Mouse (Mus musculus) heart, embryonic 16.5 days (tissue): ENCODE data around the gene Arl8a. TPM values are rescaled to one million over a fixed set of nuclear protein-coding genes. Genes with fewer than 3 reads are reported as not detected.

Experiments
- ATAC-seq: fragments of 200-750 bp; cut with Nextera tagmentation; replicated peaks from 2 replicates; pipeline ENCODE4 v1.8.0; 2017; ENCODE audit warnings: moderate number of reproducible peaks; ENCODE audit not compliant: insufficient read depth, low FRiP score; ENCODE audit errors: extremely low read depth
- H3K27ac ChIP-seq: fragments of 300-500 bp; sonication (generic); 2 replicates; pipeline ENCODE4 v1.5.1; 2014; ENCODE audit warnings: mild to moderate bottlenecking, low read length, control low read depth, moderate library complexity
- H3K27me3 ChIP-seq: fragments of 300-500 bp; sonication (generic); 2 replicates; pipeline ENCODE4 v1.6.1; 2014; ENCODE audit warnings: low read length, mixed read lengths; ENCODE audit not compliant: control insufficient read depth, insufficient read depth
- H3K36me3 ChIP-seq: fragments of 300-500 bp; sonication (generic); 2 replicates; pipeline ENCODE4 v1.6.1; 2014; ENCODE audit not compliant: control insufficient read depth, insufficient read depth
- H3K4me1 ChIP-seq: fragments of 300-500 bp; sonication (generic); 2 replicates; pipeline ENCODE4 v1.6.1; 2014; ENCODE audit warnings: low read length, mixed read lengths; ENCODE audit not compliant: control insufficient read depth, insufficient read depth
- H3K4me2 ChIP-seq: fragments of 300-500 bp; sonication (generic); 2 replicates; pipeline ENCODE4 v1.6.1; 2014; ENCODE audit warnings: low read depth, mild to moderate bottlenecking, control low read depth, low read length
- H3K4me3 ChIP-seq: fragments of 300-500 bp; sonication (generic); 2 replicates; pipeline ENCODE4 v1.5.1; 2014; ENCODE audit warnings: mild to moderate bottlenecking, control low read depth, low read length
- H3K9ac ChIP-seq: fragments of 300-500 bp; sonication (generic); 2 replicates; pipeline ENCODE4 v1.6.1; 2014; ENCODE audit warnings: low read length, control low read depth
- H3K9me3 ChIP-seq: fragments of 300-500 bp; sonication (generic); replicated peaks from 2 replicates; pipeline ENCODE4 v1.6.1; 2016; ENCODE audit warnings: low read length; ENCODE audit not compliant: control insufficient read depth
- WGBS: fragments of 180-500 bp; shearing (Covaris S2); extraction: QIAGEN DNeasy Blood & Tissue Kit; methylation state at CpG from one replicate; pipeline ENCODE4 v1.1.7; 2014; 5-methylcytosine and 5-hydroxymethylcytosine counted together
- polyA plus RNA-seq: library from polyadenylated mRNA; unstranded; fragments of >200 nt; fragmentation: Nextera tagmentation; extraction: Ambion mirVana; gene quantifications from 2 replicates; pipeline ENCODE4 v1.2.1, GENCODE M21; 2015

Arl8a gene
- polyA plus RNA-seq, 1 experiment from 2014 or later, result 43.9 TPM

DNA sequence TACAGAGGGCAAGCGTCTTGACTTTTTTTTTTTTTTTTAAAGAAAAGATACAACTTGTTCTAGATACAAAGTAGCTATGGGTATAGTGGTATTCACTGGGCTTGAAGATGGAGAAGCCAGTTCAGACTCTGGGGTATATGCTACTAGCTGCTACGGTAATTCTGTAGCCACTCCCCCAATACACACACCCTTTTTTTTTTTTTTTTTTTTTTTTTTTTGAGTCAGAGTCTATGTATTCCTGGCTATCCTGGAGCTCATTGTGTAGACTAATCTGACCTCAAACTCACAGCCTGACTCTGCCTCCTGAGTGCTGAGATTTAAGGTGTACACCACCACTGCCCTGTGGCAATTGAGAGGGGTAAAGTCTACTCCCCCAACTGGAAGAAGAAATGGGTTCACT is 4.2 kb upstream of the Arl8a start:
- peaks cover 26% of the 10 kb centered on the region for H3K27me3 ChIP-seq
- H3K4me3 ChIP-seq, result no peak overlapping the region
- H3K4me1 ChIP-seq, result peaks cover 3% of the 10 kb centered on the region; the same call in 1 of the 2 replicates
- 73% methylated on average over 2 of the region's 2 CpGs for WGBS
- no peak for ATAC-seq
- no peak overlapping the region for H3K27ac ChIP-seq
- no peak overlapping the region for H3K4me2 ChIP-seq
- H3K9ac ChIP-seq, result no peak overlapping the region
- H3K9me3 ChIP-seq, result no peaks in the 10 kb centered on the region
- no peaks in the 10 kb centered on the region for H3K36me3 ChIP-seq

DNA sequence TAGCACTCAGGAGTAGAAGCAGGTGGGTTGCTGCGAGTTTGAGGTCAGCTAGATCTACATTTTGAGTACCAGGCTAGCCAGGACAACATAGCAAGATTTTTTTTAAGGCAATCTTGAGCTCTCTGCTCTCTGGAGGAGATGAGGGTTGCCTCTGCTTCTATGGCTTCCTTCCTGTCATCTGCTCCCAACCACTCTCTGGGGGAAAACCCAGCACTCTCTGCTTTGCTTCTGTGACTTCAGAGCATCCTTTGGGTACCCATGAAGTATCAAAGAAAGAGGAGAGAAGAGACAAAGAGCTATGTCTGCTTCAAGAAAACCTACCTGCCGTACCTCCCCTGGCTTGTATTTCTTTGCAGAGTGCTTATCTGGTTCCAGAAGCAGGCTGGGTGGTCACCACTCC is 2.7 kb upstream of the Arl8a start:
- no peak overlapping the region for H3K4me2 ChIP-seq
- H3K4me3 ChIP-seq, result no peak overlapping the region
- H3K9ac ChIP-seq, result no peak overlapping the region
- no peak for ATAC-seq
- H3K27ac ChIP-seq, result no peak overlapping the region
- H3K36me3 ChIP-seq, result no peaks in the 10 kb centered on the region
- no peaks in the 10 kb centered on the region for H3K9me3 ChIP-seq
- H3K4me1 ChIP-seq, result peaks cover 15% of the 10 kb centered on the region
- peaks cover 26% of the 10 kb centered on the region for H3K27me3 ChIP-seq
- whole genome bisulfite sequencing, result 83% methylated on average over 2 of the region's 2 CpGs

DNA sequence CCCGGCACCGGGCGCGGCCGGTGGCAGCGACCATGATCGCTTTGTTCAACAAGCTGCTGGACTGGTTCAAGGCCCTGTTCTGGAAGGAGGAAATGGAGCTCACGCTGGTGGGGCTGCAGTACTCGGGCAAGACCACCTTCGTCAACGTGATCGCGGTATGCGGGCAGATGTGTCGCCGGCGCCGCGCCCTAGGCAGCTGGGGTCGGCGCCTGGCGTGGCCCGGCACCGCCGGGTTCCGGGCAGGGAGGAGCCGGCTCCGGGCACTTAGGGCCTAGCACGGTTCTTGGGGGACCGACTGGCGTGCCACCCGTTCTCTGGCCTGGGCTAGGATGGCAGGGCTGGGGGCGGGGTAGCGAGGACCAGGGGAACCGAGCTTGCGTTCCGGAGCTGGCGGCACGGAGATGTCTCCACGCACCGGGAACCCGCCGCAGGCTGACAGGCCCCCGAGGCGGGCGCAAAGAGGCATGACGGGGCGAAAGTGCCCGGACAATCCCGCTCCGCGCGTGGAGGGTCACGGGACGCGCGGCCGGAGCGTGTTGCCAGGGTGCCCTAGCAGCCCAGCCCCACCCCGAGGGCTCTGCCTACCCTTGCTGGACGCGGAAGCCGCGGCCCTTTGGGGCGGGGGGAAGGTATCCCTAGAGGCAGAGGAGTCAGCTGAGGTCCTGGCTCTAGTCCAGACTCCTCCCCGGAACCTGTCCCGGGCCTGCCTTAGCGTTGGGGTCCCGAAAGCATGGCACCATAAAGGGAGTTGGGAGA is 500 bp downstream of the Arl8a start:
- Histone ChIP-seq H3K4me2 (peak overlapping the region; percentile 88), H3K9me3 (no peaks in the 10 kb centered on the region), H3K9ac (peak overlapping the region; percentile 97), H3K4me3 (peak overlapping the region; percentile 97), H3K36me3 (peaks cover under 1% of the 10 kb centered on the region; the same call in 1 of the 2 replicates), H3K27ac (peak overlapping the region; percentile 89), H3K4me1 (peaks cover 15% of the 10 kb centered on the region), H3K27me3 (peaks cover 22% of the 10 kb centered on the region)
- peak; percentile 77 for ATAC-seq
- WGBS, result under 1% methylated on average over 69 of the region's 69 CpGs

DNA sequence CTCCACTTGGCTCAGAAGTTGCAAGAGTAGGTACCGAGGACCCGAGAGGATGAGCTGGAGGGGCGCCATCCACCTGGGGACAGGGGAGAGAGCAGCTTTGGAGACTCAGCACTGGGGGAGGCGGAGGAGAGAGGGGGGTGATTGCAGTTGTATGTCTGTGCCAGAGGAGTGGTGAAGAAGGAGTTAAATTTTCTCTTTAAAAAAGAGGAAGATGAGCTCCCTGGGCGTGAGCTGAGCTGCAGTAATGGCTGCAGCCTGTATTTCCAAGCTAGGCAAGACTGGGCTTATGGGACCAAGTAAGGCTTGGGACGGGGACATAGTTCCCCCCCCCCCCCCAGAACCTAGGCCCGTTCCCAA is 1.1 kb downstream of the Arl8a start:
- Histone ChIP-seq H3K4me3 (peak overlapping the region; percentile 97), H3K4me2 (peak overlapping the region; percentile 88), H3K4me1 (peaks cover 15% of the 10 kb centered on the region), H3K36me3 (peaks cover 4% of the 10 kb centered on the region; the same call in 1 of the 2 replicates), H3K9me3 (no peaks in the 10 kb centered on the region), H3K9ac (peak overlapping the region; percentile 97), H3K27me3 (peaks cover 22% of the 10 kb centered on the region), H3K27ac (peak overlapping the region; percentile 89)
- WGBS, result 9% methylated on average over 7 of the region's 7 CpGs
- no peak; the same call in 1 of the 2 replicates for ATAC-seq

DNA sequence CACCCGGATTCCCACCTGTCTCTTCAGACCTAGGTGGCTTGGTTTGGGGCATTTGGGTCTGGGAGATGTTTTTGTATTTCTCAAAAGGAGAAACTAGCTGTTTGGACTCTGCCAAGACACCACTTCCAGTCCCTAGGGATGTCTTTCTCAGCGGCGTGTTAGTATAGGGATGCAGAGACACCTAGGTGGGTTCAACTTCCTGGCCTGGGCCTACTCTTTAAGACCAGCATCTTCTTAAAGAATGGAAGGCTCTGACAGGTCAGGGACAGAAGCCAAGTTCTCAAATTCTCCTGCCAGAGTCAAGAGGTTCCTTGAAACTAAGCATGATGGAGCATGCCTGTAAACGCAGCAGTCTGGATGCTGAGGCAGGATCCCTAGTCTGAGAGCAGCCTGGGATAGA is 1.9 kb downstream of the Arl8a start:
- H3K27ac ChIP-seq, result no peak overlapping the region; the same call in 1 of the 2 replicates
- WGBS, result 70% methylated on average over 4 of the region's 4 CpGs

DNA sequence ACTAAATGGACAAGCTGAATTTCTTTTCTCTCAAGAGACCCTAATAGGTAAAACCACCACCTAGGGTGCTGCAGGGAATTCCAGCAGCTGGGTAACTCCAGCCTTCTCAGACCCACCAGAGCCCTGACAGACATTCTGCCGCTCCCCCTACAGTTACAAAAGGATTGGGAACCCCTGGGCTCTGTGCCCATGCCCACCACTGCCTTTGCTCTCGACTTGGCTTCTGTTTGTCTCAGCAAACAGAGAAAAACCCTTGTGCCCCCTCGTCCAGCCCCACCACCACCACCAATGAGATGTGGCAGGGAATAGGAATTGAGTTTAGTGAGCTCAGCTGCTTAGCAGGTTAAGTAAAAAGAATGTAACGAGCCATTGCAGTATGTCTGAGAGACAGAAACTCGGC is 2.4 kb downstream of the Arl8a start:
- Histone ChIP-seq H3K4me2 (no peak overlapping the region), H3K27me3 (peaks cover 10% of the 10 kb centered on the region), H3K4me1 (peaks cover 17% of the 10 kb centered on the region), H3K9ac (no peak overlapping the region), H3K36me3 (peaks cover 4% of the 10 kb centered on the region; the same call in 1 of the 2 replicates), H3K4me3 (no peak overlapping the region), H3K9me3 (no peaks in the 10 kb centered on the region), H3K27ac (no peak overlapping the region)
- ATAC-seq, result no peak
- 71% methylated on average over 5 of the region's 5 CpGs for WGBS

More for the DNA sequence above, 1.9 kb downstream of the Arl8a start:
- no peak for ATAC-seq
- Histone ChIP-seq H3K36me3 (peaks cover 4% of the 10 kb centered on the region; the same call in 1 of the 2 replicates), H3K4me1 (peaks cover 15% of the 10 kb centered on the region), H3K4me2 (peak overlapping the region; percentile 88), H3K27me3 (peaks cover 15% of the 10 kb centered on the region), H3K9ac (no peak overlapping the region), H3K9me3 (no peaks in the 10 kb centered on the region), H3K4me3 (peak overlapping the region; percentile 97; the same call in 1 of the 2 replicates)

DNA sequence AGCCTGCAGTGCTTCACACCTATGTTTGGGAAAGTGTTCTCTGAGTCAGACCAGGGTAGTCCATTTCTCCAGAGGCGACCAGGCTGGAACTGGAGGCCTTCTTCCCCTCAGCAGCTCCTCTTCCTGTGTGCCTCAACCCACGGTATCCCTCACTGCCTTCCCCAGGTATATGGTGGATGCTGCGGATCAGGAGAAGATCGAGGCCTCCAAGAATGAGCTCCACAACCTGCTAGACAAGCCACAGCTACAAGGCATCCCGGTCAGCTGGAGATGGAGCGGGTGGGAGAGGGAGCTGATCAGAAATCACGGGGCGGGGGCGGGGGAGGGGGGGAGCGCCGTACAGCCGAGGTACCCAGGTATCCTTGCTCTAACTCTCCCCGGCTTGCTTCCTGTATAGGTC is 7.4 kb downstream of the Arl8a start:
- H3K27me3 ChIP-seq, result peaks cover 15% of the 10 kb centered on the region
- H3K4me3 ChIP-seq, result no peak overlapping the region
- no peaks in the 10 kb centered on the region for H3K9me3 ChIP-seq
- 25% methylated on average over 13 of the region's 13 CpGs for WGBS
- peaks cover 12% of the 10 kb centered on the region; the same call in 1 of the 2 replicates for H3K36me3 ChIP-seq
- H3K9ac ChIP-seq, result no peak overlapping the region
- H3K27ac ChIP-seq, result 0 out of 2 replicates have a peak overlapping the region, but pooled peaks have one; percentile 7
- peaks cover 26% of the 10 kb centered on the region for H3K4me1 ChIP-seq
- H3K4me2 ChIP-seq, result peak overlapping the region; percentile 41
- 0 out of 2 replicates have a peak, but pooled peaks have one; percentile 1 for ATAC-seq

DNA sequence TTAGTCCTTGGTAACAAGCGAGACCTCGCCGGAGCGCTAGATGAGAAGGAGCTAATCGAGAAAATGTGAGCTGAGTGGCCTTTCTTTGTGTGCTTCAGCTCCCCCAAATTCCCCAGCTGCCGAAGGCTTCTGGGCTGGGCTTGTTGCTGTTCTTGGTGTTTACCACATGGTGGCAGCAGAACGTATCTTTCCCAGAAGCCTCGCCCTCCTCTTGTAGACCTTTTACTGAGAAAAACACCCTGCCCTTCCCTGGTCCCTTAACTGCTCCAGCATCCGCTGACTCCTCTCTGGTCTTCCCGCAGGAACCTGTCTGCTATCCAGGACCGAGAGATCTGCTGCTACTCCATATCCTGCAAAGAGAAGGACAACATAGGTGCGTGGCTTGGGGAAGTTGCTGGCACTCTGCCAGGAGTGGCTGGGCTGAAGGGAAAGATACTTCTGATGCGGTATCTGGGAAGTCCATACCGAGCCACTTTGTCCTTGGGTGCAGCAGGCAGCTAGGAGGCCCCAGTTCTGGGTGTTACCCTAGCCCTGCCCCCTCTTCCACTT is 7.9 kb downstream of the Arl8a start:
- H3K9me3 ChIP-seq, result no peaks in the 10 kb centered on the region
- peaks cover 20% of the 10 kb centered on the region for H3K27me3 ChIP-seq
- peak overlapping the region; percentile 30 for H3K4me3 ChIP-seq
- H3K27ac ChIP-seq, result peak overlapping the region; percentile 62
- peak overlapping the region; percentile 51 for H3K4me2 ChIP-seq
- no peak overlapping the region for H3K9ac ChIP-seq
- ATAC-seq, result peak; percentile 56
- 5% methylated on average over 14 of the region's 14 CpGs for WGBS
- peaks cover 12% of the 10 kb centered on the region; the same call in 1 of the 2 replicates for H3K36me3 ChIP-seq
- H3K4me1 ChIP-seq, result peaks cover 26% of the 10 kb centered on the region

DNA sequence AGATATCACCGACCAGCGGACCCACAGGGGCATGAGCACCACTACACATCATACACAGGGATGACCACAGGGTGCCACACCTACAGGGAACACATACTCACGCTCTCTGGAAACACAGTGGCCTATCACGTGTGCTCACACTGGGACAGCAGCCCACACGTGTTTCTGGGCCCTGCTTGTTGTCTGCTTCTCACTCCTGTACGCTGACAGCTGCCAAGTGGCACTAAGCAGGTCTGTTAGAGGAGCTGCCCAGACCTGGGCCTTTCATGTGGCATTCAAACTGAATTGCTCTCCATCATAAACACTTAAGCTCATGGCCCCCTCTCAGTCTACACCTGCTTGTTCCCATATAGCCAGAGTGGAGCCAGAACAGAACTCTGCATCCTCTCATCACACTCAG is 9.7 kb downstream of the Arl8a start:
- H3K4me1 ChIP-seq, result peaks cover 26% of the 10 kb centered on the region
- 0 out of 2 replicates have a peak overlapping the region, but pooled peaks have one; percentile 13 for H3K27ac ChIP-seq
- no peak overlapping the region for H3K9ac ChIP-seq
- no peak overlapping the region for H3K4me2 ChIP-seq
- peaks cover 37% of the 10 kb centered on the region for H3K27me3 ChIP-seq
- peak; percentile 93 for ATAC-seq
- 44% methylated on average over 6 of the region's 6 CpGs for WGBS
- no peak overlapping the region for H3K4me3 ChIP-seq
- H3K9me3 ChIP-seq, result no peaks in the 10 kb centered on the region
- peaks cover 12% of the 10 kb centered on the region; the same call in 1 of the 2 replicates for H3K36me3 ChIP-seq
